Mouse (Mus musculus): ENCODE measurements around the gene Ccdc71.
A peak's percentile ranks its signal among the peaks of the same experiment; 100 is the strongest.

Ccdc71 gene

GRCm38 (mm10) chr9:108460319-108461178, at the start of gene Ccdc71:
TSS of gene Ccdc71 (plus strand) at chr9:108460527.
- peak; percentile 89 for ATAC-seq (ENCODE audit: low TSS enrichment)

- peak; percentile 100 for ATAC-seq (ENCODE audit: low TSS enrichment)
These were observed 48.9 kb upstream of the Ccdc71 start for GRCm38 (mm10) chr9:108411381-108411942.

- ATAC-seq (ENCODE audit: low TSS enrichment), result no peak
These were observed 48.1 kb upstream of the Ccdc71 start for GRCm38 (mm10) chr9:108412221-108412620.

GRCm38 (mm10) chr9:108428384-108428783, 31.9 kb upstream of the Ccdc71 start, which contains the start of gene Ccdc36:
TSS of gene Ccdc36 (minus strand) at chr9:108428484.
- no peak for ATAC-seq (ENCODE audit: low TSS enrichment)

GRCm38 (mm10) chr9:108431431-108432067, 28.8 kb upstream of the Ccdc71 start:
- no peak for ATAC-seq (ENCODE audit: low TSS enrichment)

GRCm38 (mm10) chr9:108436182-108436581, 24.1 kb upstream of the Ccdc71 start, which contains the start of gene BC048562:
TSS of gene BC048562 (plus strand) at chr9:108436482.
- ATAC-seq (ENCODE audit: low TSS enrichment), result no peak

- no peak for ATAC-seq (ENCODE audit: low TSS enrichment)
These were observed 21.2 kb upstream of the Ccdc71 start for GRCm38 (mm10) chr9:108439176-108439575.

- ATAC-seq (ENCODE audit: low TSS enrichment), result peak; percentile 71
These were observed 19.8 kb upstream of the Ccdc71 start for GRCm38 (mm10) chr9:108440485-108440884.

- ATAC-seq (ENCODE audit: low TSS enrichment), result peak; percentile 79
These were observed 18.9 kb upstream of the Ccdc71 start for GRCm38 (mm10) chr9:108441236-108441919.

- ATAC-seq (ENCODE audit: low TSS enrichment), result no peak
These were observed 15.2 kb upstream of the Ccdc71 start for GRCm38 (mm10) chr9:108445125-108445524.

GRCm38 (mm10) chr9:108449860-108450259, 10.5 kb upstream of the Ccdc71 start:
- ATAC-seq (ENCODE audit: low TSS enrichment), result 0 out of 2 replicates have a peak, but pooled peaks have one; percentile 15

- ATAC-seq (ENCODE audit: low TSS enrichment), result peak; percentile 48; the same call in 1 of the 2 replicates
These were observed 9.8 kb upstream of the Ccdc71 start for GRCm38 (mm10) chr9:108450292-108451169.

- no peak for ATAC-seq (ENCODE audit: low TSS enrichment)
These were observed 9.2 kb upstream of the Ccdc71 start for GRCm38 (mm10) chr9:108451170-108451493.

GRCm38 (mm10) chr9:108451519-108452160, 8.7 kb upstream of the Ccdc71 start:
- no peak for ATAC-seq (ENCODE audit: low TSS enrichment)

- peak; percentile 71 for ATAC-seq (ENCODE audit: low TSS enrichment)
These were observed 7.9 kb upstream of the Ccdc71 start for GRCm38 (mm10) chr9:108452291-108452906.

- ATAC-seq (ENCODE audit: low TSS enrichment), result peak; percentile 18
These were observed 7.4 kb upstream of the Ccdc71 start for GRCm38 (mm10) chr9:108452911-108453310.

- ATAC-seq (ENCODE audit: low TSS enrichment), result no peak
These were observed 6.9 kb upstream of the Ccdc71 start for GRCm38 (mm10) chr9:108453458-108453857.

GRCm38 (mm10) chr9:108454429-108454828, 5.9 kb upstream of the Ccdc71 start:
- no peak for ATAC-seq (ENCODE audit: low TSS enrichment)

GRCm38 (mm10) chr9:108455747-108456571, 4.4 kb upstream of the Ccdc71 start:
- no peak for ATAC-seq (ENCODE audit: low TSS enrichment)
